Mouse (Mus musculus) spleen, postnatal 4 days (tissue): ENCODE data around the gene Gm11084.
A peak's percentile ranks its signal among the peaks of the same experiment; 100 is the strongest.

Experiments
- DNase-seq, 2 experiments: peaks; one replicate each; pipeline ENCODE4 v3.0.0; 2022; ENCODE audit warnings: low spot score in 2 of 2

The Gm11084 gene

GRCm38 (mm10) chr2:72952979-72953378 lies 33.5 kb downstream of the Gm11084 start:
- DNase-seq = no peak

- no peak for DNase-seq
These were observed 50.6 kb downstream of the Gm11084 start for GRCm38 (mm10) chr2:72935937-72936336.

DNA sequence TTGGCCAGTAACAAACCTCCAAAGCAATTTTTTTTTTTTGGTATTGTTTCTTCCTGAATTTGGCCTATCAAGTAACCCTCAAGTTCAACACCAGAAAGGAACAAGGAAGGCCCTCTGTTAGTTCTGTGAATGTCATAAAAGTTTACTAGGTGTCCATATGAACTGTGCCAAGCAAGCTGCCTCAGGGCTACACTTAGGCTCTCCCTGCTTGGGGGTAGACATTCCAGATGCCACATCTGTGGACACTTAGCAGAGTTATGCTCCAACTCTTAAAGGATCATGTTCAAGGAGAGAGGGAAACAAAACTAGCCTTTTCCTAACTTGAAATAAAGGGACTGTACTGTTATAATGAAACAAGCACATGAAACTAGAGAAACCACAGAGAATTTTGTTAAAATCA lies 54.3 kb downstream of the Gm11084 start:
- DNase-seq = no peak

GRCm38 (mm10) chr2:72924981-72925380 lies 61.5 kb downstream of the Gm11084 start:
- peak in 1 of 2 experiments; percentile 28 for DNase-seq
